Mouse (Mus musculus): ENCODE results near the gene Klk1b8.

GRCm38 (mm10) chr7:43918871-43919270 is 31.6 kb upstream of the Klk1b8 start:
- TF ChIP-seq GATA1 (IDR thresholded peaks at IDR 0.05; ENCODE audit: borderline replicate concordance, low read length) (no peak), FLI1 (IDR thresholded peaks at IDR 0.05; ENCODE audit: low read length) (no peak)
